Mouse (Mus musculus) forebrain, embryonic 11.5 days (tissue): ENCODE data around the gene Cbfb. TPM values are rescaled to one million over a fixed set of nuclear protein-coding genes. Genes with fewer than 3 reads are reported as not detected.
A peak's percentile ranks its signal among the peaks of the same experiment; 100 is the strongest.

ENCODE experiments used
- ATAC-seq: fragments of 200-750 bp; cut with Nextera tagmentation; replicated peaks from 2 replicates; pipeline ENCODE4 v1.8.0; 2017; ENCODE audit warnings: moderate TSS enrichment; ENCODE audit not compliant: low FRiP score
- DNase-seq: peaks from one replicate; pipeline ENCODE4 v3.0.0-alpha.2; 2017; ENCODE audit warnings: low spot score
- H3K27ac ChIP-seq: fragments of 300-500 bp; sonication (generic); 2 replicates; pipeline ENCODE4 v1.5.1; 2014; ENCODE audit warnings: low read depth, low read length
- H3K27me3 ChIP-seq: fragments of 300-500 bp; sonication (generic); 2 replicates; pipeline ENCODE4 v1.6.1; 2014; ENCODE audit warnings: mild to moderate bottlenecking, low read length, mixed read lengths; ENCODE audit not compliant: control insufficient read depth, insufficient read depth
- H3K36me3 ChIP-seq: fragments of 300-500 bp; sonication (generic); 2 replicates; pipeline ENCODE4 v1.6.1; 2014; ENCODE audit warnings: mild to moderate bottlenecking, low read length, moderate library complexity, mixed read lengths; ENCODE audit not compliant: control insufficient read depth, insufficient read depth
- H3K4me1 ChIP-seq: fragments of 300-500 bp; sonication (generic); replicated peaks from 2 replicates; pipeline ENCODE4 v1.6.1; 2014; ENCODE audit warnings: low read length, mixed read lengths; ENCODE audit not compliant: control insufficient read depth, insufficient read depth
- H3K4me2 ChIP-seq: fragments of 300-500 bp; sonication (generic); 2 replicates; pipeline ENCODE4 v1.6.1; 2014; ENCODE audit warnings: low read depth, mild to moderate bottlenecking, low read length, moderate library complexity, mixed read lengths; ENCODE audit not compliant: severe bottlenecking
- H3K4me3 ChIP-seq: fragments of 300-500 bp; sonication (generic); 2 replicates; pipeline ENCODE4 v1.5.1; 2014; ENCODE audit warnings: low read depth, low read length
- H3K9ac ChIP-seq: fragments of 300-500 bp; sonication (generic); 2 replicates; pipeline ENCODE4 v1.6.1; 2014; ENCODE audit warnings: low read length
- H3K9me3 ChIP-seq: fragments of 300-500 bp; sonication (generic); 2 replicates; pipeline ENCODE4 v1.6.1; 2016; ENCODE audit warnings: low read length, mixed read lengths; ENCODE audit not compliant: control insufficient read depth
- WGBS: fragments of 180-500 bp; shearing (Covaris S2); extraction: QIAGEN DNeasy Blood & Tissue Kit; methylation state at CpG from one replicate; pipeline ENCODE4 v1.1.7; 2014; 5-methylcytosine and 5-hydroxymethylcytosine counted together
- polyA plus RNA-seq: library from polyadenylated mRNA; unstranded; fragments of >200 nt; fragmentation: Nextera tagmentation; extraction: Ambion mirVana; gene quantifications from 2 replicates; pipeline ENCODE4 v1.2.1, GENCODE M21; 2014

Cbfb gene
- polyA plus RNA-seq, 1 experiment from 2014 or later, result 67.9 TPM

DNA sequence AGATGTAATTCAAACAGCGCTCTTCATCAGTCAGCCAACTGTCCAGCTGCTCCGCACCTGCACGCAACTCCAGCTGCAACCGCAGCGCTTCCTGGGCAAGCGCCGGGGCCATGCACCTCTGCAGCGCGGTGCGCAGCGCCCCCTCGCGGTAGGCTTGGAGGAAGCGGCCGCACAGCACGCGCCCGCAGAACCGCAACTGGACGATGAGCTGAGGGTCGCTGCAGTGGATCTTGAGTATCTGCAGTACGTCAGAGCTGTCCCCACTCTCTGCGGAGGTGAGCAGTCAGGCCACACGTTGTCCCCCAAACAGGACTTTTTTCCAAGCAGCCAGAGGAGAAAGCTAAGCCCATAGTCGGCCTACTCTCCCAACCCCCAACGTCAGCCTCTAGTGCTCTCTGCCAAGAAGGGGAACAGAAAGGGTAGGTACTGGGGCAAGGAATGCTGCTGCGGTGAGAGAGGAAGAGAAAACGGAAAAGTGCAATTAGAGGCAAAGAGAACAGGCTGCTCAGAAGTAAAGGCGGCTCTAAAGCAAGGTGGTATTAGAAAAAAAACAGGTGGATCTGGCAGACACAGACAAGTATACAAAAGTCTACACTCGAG is 89.3 kb downstream of the Cbfb start:
- 3% methylated on average over 30 of the region's 30 CpGs for WGBS
- Histone ChIP-seq H3K4me1 (peaks cover 17% of the 10 kb centered on the region), H3K4me2 (peak overlapping the region; percentile 78), H3K36me3 (no peaks in the 10 kb centered on the region), H3K4me3 (peak overlapping the region; percentile 34), H3K27ac (no peak overlapping the region), H3K27me3 (peaks cover 65% of the 10 kb centered on the region), H3K9me3 (no peaks in the 10 kb centered on the region), H3K9ac (peak overlapping the region; percentile 35)
- ATAC-seq, result peak; percentile 63
- peak; percentile 90 for DNase-seq

DNA sequence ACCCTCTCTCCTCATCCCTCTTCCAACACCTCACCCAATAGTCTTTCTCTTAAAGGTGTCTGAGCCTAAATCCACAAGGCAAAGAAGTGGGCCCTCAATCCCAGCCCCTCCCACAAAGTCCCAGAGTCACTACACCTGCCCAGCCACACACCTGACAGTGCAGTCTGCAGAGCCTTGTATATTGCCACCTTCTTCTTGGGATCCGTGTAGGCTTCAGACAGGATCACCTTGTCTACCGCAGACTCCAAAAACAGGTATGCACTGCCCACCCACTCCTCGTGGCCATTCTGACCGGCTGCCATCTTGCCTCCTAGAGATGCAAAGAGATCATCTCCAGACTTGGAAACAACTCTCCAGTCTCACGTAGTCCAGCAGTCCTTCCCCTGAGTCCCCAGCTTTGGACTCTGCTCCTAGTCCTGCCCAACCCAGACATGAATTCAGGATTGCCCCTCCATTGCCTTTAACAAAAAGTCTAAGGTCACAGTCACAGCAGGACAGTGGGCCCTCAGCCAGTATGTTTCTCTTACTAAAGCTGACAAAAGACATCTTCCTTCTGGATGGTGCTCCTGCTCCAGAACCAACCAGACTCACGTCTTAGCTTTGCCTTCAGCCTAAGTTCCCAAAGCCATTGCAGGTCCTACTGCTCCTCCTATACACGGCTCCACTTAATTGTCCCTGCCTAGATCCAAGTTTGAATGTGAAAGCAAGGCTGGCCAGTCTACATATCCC is 90.1 kb downstream of the Cbfb start:
- 62% methylated on average over 7 of the region's 7 CpGs for WGBS
- no peak overlapping the region for H3K4me3 ChIP-seq
- H3K9me3 ChIP-seq, result no peaks in the 10 kb centered on the region
- ATAC-seq (no peak), DNase-seq (no peak)
- peaks cover 15% of the 10 kb centered on the region; the same call in 1 of the 2 replicates for H3K4me1 ChIP-seq
- H3K27ac ChIP-seq, result no peak overlapping the region
- H3K36me3 ChIP-seq, result no peaks in the 10 kb centered on the region
- no peak overlapping the region for H3K9ac ChIP-seq
- H3K4me2 ChIP-seq, result no peak overlapping the region
- peaks cover 66% of the 10 kb centered on the region for H3K27me3 ChIP-seq

DNA sequence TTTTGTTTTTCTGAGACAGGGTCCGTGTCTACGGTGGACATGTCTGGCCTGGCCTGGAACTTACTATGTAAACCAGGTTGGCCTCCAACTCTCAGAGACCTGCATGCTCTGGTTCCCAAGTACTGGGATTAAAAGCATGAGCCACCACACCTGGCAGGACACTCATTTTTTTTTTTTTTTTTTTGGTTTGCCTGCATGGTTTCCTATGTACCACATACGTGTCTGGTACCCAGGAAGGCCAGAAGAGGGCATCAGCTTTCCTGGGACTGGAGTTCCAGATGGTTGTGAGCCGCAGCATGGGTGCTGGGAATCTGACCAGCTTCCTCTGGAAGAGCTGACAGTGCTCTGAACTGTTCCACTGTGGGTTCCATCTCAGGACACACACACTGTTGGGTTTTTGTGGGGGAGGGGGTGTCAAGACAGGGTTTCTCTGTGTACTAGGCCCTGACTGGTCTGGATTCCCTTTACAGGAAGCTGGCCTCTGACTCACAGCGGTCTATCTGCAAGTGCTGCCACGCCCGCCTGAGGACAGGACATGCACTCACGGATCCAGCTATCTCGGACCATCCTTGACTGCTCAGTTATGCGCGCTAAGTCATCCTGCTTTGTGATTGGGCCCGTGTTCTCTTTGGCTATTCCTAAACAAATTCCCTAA is 91.0 kb downstream of the Cbfb start:
- Histone ChIP-seq H3K9ac (no peak overlapping the region), H3K4me1 (peaks cover 15% of the 10 kb centered on the region; the same call in 1 of the 2 replicates), H3K27ac (no peak overlapping the region), H3K27me3 (peaks cover 68% of the 10 kb centered on the region), H3K4me3 (no peak overlapping the region), H3K9me3 (no peaks in the 10 kb centered on the region; the same call in 1 of the 2 replicates), H3K4me2 (no peak overlapping the region), H3K36me3 (no peaks in the 10 kb centered on the region)
- peak; percentile 49 for DNase-seq
- WGBS, result 86% methylated on average over 12 of the region's 12 CpGs
- no peak for ATAC-seq

DNA sequence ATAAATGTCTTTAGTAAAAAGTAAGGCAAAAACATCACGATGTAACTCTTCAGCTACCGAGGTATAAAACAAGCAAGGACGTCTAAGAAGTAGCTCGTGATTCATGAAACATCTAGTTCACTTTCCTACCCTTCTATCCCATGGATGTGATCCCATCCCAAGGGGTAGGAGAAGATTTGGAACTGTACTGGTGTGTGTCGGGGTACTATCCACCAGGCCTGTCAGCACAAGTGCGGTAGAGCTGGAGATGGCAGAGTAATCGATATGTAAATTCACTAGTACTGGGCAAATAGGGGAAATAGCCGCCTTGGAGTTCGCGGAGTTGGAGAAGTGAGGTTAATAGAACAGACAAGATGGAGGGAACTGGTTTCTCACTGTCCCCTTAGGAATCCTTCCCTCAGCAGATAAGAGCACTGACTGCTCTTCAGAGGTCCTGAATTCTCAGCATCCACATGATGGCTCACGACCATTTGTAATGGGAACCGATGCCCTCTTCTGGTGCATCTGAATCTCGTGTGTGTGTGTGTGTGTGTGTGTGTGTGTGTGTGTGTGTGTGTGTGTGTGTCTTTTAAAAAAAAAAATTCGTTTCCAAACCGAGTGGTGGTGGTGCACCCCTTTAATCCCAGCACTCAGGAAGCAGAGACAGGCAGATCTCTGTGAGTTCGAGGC is 92.9 kb downstream of the Cbfb start:
- Histone ChIP-seq H3K9me3 (no peaks in the 10 kb centered on the region; the same call in 1 of the 2 replicates), H3K9ac (no peak overlapping the region), H3K4me2 (no peak overlapping the region), H3K36me3 (no peaks in the 10 kb centered on the region), H3K27ac (no peak overlapping the region), H3K27me3 (peaks cover 78% of the 10 kb centered on the region), H3K4me1 (peaks cover 20% of the 10 kb centered on the region; the same call in 1 of the 2 replicates), H3K4me3 (no peak overlapping the region)
- 40% methylated on average over 16 of the region's 16 CpGs for WGBS
- DNase-seq, result no peak
- ATAC-seq, result no peak

DNA sequence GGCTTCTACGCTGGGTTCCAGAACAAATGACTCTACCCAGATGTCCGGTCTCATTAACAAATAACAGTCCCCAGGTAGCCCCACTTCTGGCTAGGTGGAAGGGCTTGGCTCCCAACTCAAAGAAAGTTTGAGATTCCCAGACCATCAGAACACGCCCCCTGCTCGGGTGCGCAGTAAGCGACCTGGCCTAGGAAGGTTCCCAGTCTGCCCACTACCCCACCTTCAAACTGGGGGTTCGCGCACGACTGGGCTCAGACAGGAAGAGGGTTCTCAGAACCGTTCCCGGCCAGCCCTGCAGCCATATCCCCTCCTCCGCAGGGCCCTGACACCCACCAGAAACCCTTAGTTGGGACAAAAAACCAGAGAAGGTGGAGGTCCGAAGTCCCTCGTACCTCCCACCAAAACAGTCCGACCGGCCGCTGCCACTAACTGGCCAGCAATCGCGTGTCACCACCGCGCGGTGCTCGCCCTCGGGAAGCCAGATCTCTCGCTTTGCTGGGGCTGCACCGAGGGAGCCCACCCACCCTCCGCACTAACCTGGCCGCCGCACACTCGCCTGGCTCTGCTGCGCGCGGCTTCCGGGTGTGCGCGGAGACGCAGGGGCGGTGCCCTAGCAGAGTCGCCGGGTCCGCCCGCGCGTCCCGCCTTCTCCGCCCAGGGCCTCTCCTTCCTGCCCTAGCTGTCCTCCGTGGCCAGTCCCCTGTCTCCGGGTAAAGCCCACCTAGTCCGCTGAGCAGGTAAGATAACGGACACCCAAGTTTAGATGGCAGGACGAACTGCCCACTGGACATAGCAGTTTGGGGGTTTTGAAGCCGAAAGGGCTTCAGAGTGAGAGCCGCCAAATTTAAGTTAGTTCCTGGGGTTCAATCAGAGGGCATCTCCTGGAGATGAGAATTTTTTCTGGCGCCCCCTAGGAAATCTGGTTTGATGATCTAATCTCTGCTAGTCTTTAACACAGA is 93.8 kb downstream of the Cbfb start, which contains the start of the genes Tradd and Fbxl8:
Gene Tradd, minus strand, starts transcription at position 586 of the 959 bp plus-strand sequence.
Gene Fbxl8, plus strand, starts transcription at position 625 of the 959 bp plus-strand sequence.
- ATAC-seq, result peak; percentile 47
- DNase-seq, result peak; percentile 81
- Histone ChIP-seq H3K4me1 (peaks cover 20% of the 10 kb centered on the region), H3K4me2 (peak within 1 kb of the TSS; percentile 89), H3K9me3 (no peaks in the 10 kb centered on the region; the same call in 1 of the 2 replicates), H3K4me3 (peak within 1 kb of the TSS; percentile 67), H3K27me3 (peaks cover 78% of the 10 kb centered on the region), H3K9ac (peak within 1 kb of the TSS; percentile 55), H3K27ac (no peak within 1 kb of the TSS), H3K36me3 (no peaks in the 10 kb centered on the region)
- WGBS, result 1% methylated on average over 54 of the region's 54 CpGs

DNA sequence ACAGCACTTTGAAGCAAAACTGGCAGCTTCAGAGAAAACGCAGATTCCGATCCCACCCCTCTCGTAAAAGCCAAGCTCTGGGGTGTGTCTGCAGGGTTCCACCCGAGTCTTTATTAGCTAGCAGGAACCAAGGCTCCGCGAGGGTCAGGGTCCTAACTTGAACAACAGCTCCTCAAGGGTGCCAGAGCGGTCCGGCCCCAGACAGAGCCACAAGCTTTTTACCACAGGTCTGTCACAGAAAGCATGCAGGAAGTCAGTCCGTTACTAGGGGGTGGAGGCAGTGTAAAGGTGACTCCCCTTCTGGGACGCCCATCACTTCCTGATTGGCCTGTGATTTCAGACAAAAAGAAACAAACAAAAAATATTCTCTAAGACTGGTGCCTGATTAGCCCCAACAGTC is 94.7 kb downstream of the Cbfb start:
- DNase-seq, result peak; percentile 60
- 12% methylated on average over 10 of the region's 10 CpGs for WGBS

DNA sequence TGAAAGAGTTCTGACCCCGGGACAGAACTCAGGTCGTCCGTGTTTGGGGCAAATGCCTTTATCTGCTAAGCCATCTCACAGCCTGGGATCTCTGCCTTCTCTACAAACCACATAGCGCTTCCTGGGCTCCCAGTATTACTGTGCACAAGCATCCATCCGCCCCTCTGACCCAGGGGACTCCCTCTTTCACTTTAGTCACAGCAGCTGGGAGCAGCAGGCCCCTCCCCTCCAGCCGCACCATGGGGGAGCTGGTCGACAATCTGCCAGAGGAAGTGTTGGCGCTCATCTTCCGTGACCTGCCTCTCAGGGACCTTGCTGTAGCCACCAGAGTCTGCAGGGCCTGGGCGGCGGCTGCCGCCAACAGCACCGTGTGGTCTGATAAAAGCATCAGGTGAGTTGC is 96.3 kb downstream of the Cbfb start:
- 8% methylated on average over 13 of the region's 13 CpGs for WGBS
- Histone ChIP-seq H3K27me3 (peaks cover 82% of the 10 kb centered on the region), H3K36me3 (no peaks in the 10 kb centered on the region), H3K9ac (no peak overlapping the region), H3K27ac (no peak overlapping the region), H3K4me1 (peaks cover 22% of the 10 kb centered on the region), H3K4me2 (no peak overlapping the region), H3K4me3 (no peak overlapping the region), H3K9me3 (no peaks in the 10 kb centered on the region; the same call in 1 of the 2 replicates)
- DNase-seq (no peak), ATAC-seq (no peak)

More for the DNA sequence above, 94.7 kb downstream of the Cbfb start:
- no peak overlapping the region for H3K4me2 ChIP-seq
- no peaks in the 10 kb centered on the region for H3K36me3 ChIP-seq
- H3K4me1 ChIP-seq, result peaks cover 20% of the 10 kb centered on the region
- no peak overlapping the region for H3K9ac ChIP-seq
- H3K9me3 ChIP-seq, result no peaks in the 10 kb centered on the region; the same call in 1 of the 2 replicates
- no peak overlapping the region for H3K27ac ChIP-seq
- H3K4me3 ChIP-seq, result no peak overlapping the region
- ATAC-seq, result no peak
- H3K27me3 ChIP-seq, result peaks cover 79% of the 10 kb centered on the region
